Mouse (Mus musculus) forebrain, postnatal 0 days (tissue): ENCODE results near the gene Cd3e. TPM values are rescaled to one million over a fixed set of nuclear protein-coding genes. Genes with fewer than 3 reads are reported as not detected.
A peak's percentile ranks its signal among the peaks of the same experiment; 100 is the strongest.

ENCODE experiments used
- ATAC-seq: fragments of 200-750 bp; cut with Nextera tagmentation; 2 replicates; pipeline ENCODE4 v1.8.0; 2017; ENCODE audit warnings: mild to moderate bottlenecking, moderate library complexity
- DNase-seq: peaks from one replicate; pipeline ENCODE4 v3.0.0-alpha.2; 2015
- H3K27ac ChIP-seq: fragments of 300-500 bp; sonication (generic); 2 replicates; pipeline ENCODE4 v1.5.1; 2014; ENCODE audit warnings: low read depth, mild to moderate bottlenecking, antibody characterized with exemption, low read length, moderate library complexity, mixed read lengths
- H3K27me3 ChIP-seq: fragments of 300-500 bp; sonication (generic); 2 replicates; pipeline ENCODE4 v1.6.1; 2014; ENCODE audit warnings: mild to moderate bottlenecking, low read length, mixed read lengths; ENCODE audit not compliant: insufficient read depth
- H3K36me3 ChIP-seq: fragments of 300-500 bp; sonication (generic); 2 replicates; pipeline ENCODE4 v1.6.1; 2014; ENCODE audit warnings: mild to moderate bottlenecking, moderate library complexity; ENCODE audit not compliant: insufficient read depth
- H3K4me1 ChIP-seq: fragments of 300-500 bp; sonication (generic); 2 replicates; pipeline ENCODE4 v1.6.1; 2014; ENCODE audit warnings: antibody characterized with exemption; ENCODE audit not compliant: insufficient read depth
- H3K4me2 ChIP-seq: fragments of 300-500 bp; sonication (generic); 2 replicates; pipeline ENCODE4 v1.6.1; 2014; ENCODE audit warnings: low read depth, mild to moderate bottlenecking, moderate library complexity
- H3K4me3 ChIP-seq: fragments of 300-500 bp; sonication (generic); 2 replicates; pipeline ENCODE4 v1.5.1; 2014; ENCODE audit warnings: low read depth, low read length, mixed read lengths
- H3K9ac ChIP-seq: fragments of 300-500 bp; sonication (generic); 2 replicates; pipeline ENCODE4 v1.6.1; 2014; ENCODE audit warnings: mild to moderate bottlenecking
- H3K9me3 ChIP-seq: fragments of 300-500 bp; sonication (generic); 2 replicates; pipeline ENCODE4 v1.6.1; 2016; ENCODE audit warnings: low read length
- CTCF ChIP-seq: sonication (generic); IDR thresholded peaks from 2 replicates; pipeline ENCODE4 v1.5.1; 2016; ENCODE audit warnings: antibody characterized with exemption, control low read depth, low read depth
- WGBS: fragments of 180-500 bp; shearing (Covaris S2); extraction: QIAGEN DNeasy Blood & Tissue Kit; methylation state at CpG from one replicate; pipeline ENCODE4 v1.1.7; 2014; 5-methylcytosine and 5-hydroxymethylcytosine counted together
- polyA plus RNA-seq: library from polyadenylated mRNA; unstranded; fragments of >200 nt; fragmentation: Nextera tagmentation; extraction: Ambion mirVana; gene quantifications from 2 replicates; pipeline ENCODE4 v1.2.1, GENCODE M21; 2015
- total RNA-seq: library from RNA; depleted of rRNA; stranded (reverse); fragments of >200 nt; gene quantifications from 2 replicates; pipeline ENCODE4 v1.2.3, GENCODE M21; 2014

Cd3e gene
- total and polyA plus RNA-seq, 2 experiments from 2014 or later, result not detected

DNA sequence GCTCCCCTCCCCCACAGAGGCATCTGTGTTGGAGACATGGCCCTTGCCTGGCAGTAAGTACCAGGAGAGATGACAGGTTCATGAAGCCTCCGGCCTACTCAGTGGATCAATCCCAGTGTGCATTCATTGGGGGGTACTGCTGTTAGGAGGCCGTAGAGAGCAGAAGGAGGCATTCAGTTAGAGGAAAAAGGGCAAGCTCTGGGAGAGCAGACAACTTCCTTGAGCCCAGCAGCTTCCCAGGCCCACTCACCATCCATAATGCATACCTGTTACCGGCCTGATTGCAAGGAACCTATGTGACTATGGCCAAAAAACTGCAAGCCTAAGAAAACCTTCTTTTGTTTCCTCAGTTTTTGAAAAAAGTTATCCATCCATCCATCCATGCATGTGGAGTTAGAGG, 25.1 kb upstream of the Cd3e start:
- H3K9me3 ChIP-seq, result no peaks in the 10 kb centered on the region
- no peak for DNase-seq
- no peak overlapping the region for H3K4me2 ChIP-seq
- no peak overlapping the region for H3K4me3 ChIP-seq
- H3K4me1 ChIP-seq, result no peaks in the 10 kb centered on the region
- no peak overlapping the region for H3K27ac ChIP-seq
- no peaks in the 10 kb centered on the region for H3K36me3 ChIP-seq
- H3K9ac ChIP-seq, result no peak overlapping the region
- TF ChIP-seq CTCF, result no peak
- no peak for ATAC-seq
- WGBS, result 77% methylated on average over 3 of the region's 3 CpGs
- peaks cover 7% of the 10 kb centered on the region for H3K27me3 ChIP-seq

DNA sequence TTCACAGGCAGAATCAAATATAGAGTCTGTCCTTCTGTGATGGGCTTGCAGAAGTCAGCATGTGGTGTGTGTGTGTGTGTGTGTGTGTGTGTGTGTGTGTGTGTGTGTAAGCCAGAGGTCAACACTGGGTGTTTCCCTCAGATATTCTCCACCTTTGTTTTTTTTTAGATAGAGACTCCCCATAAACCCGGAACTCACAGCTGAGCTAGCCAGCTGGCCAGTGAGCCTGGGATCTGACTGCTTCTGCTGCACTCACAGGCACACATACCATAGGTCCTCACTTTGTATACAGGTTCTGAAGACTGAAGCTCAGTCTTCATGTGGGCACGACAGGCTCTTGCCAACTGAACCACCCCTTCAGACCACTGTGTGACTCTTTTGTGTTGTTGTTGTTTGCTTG, 22.8 kb upstream of the Cd3e start:
- H3K36me3 ChIP-seq, result no peaks in the 10 kb centered on the region
- no peaks in the 10 kb centered on the region for H3K4me1 ChIP-seq
- H3K9me3 ChIP-seq, result no peaks in the 10 kb centered on the region
- H3K27ac ChIP-seq, result no peak overlapping the region
- H3K4me3 ChIP-seq, result no peak overlapping the region
- H3K27me3 ChIP-seq, result no peaks in the 10 kb centered on the region
- H3K4me2 ChIP-seq, result no peak overlapping the region
- WGBS, result 69% methylated on average over 2 of the region's 2 CpGs
- ATAC-seq (no peak), DNase-seq (no peak)
- TF ChIP-seq CTCF, result no peak
- no peak overlapping the region for H3K9ac ChIP-seq

DNA sequence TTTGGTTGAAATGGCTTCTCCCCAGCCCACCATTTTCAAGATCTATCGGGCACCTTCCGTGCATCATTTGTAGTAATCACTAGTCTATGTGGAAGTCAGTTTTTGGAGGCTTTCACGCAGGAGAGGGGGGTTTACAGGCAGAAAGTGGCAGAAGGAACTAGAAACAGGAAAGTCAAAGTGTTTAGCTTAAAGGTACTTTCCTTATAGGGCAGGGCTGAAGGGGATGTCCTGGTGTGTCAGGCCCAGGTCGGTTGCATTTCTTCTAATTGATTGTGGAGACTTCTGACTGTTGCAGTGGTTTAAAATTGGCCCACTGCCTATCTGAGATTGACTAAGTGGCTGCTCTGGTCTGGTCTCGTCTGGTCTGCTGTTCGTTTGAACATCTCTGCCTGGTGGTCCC, 20.9 kb upstream of the Cd3e start:
- no peak for ATAC-seq
- no peak overlapping the region for H3K27ac ChIP-seq
- H3K4me1 ChIP-seq, result no peaks in the 10 kb centered on the region
- no peaks in the 10 kb centered on the region for H3K36me3 ChIP-seq
- no peaks in the 10 kb centered on the region for H3K9me3 ChIP-seq
- WGBS, result 73% methylated on average over 6 of the region's 6 CpGs
- no peak overlapping the region for H3K9ac ChIP-seq
- H3K4me3 ChIP-seq, result no peak overlapping the region
- no peak for TF ChIP-seq CTCF
- DNase-seq, result no peak
- no peaks in the 10 kb centered on the region for H3K27me3 ChIP-seq
- H3K4me2 ChIP-seq, result no peak overlapping the region

DNA sequence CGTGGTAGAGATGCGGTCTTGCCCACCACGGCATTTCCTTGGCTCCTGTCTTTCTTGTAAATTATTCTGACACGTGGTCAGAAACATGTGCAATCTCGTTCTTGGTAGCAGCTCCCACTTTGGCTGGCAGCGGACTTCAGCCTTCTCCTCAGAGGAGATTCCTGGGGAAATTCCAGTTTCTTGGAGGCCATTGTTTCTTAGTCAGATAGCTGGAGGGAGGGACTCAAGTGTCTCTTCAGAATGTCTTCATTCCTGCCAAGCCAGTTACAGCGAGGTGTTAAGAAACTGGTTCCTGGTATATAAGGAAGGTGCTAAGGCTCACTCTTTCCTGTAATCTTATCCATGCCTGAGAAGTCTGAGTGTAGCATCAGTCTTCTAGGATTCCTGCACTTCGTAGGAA, 17.9 kb upstream of the Cd3e start:
- H3K9me3 ChIP-seq, result no peaks in the 10 kb centered on the region
- H3K27ac ChIP-seq, result no peak overlapping the region
- no peaks in the 10 kb centered on the region for H3K4me1 ChIP-seq
- H3K9ac ChIP-seq, result no peak overlapping the region
- H3K4me3 ChIP-seq, result no peak overlapping the region
- 64% methylated on average over 8 of the region's 8 CpGs for WGBS
- DNase-seq, result no peak
- ATAC-seq, result no peak
- no peak for TF ChIP-seq CTCF
- H3K27me3 ChIP-seq, result no peaks in the 10 kb centered on the region
- no peaks in the 10 kb centered on the region for H3K36me3 ChIP-seq
- H3K4me2 ChIP-seq, result no peak overlapping the region

DNA sequence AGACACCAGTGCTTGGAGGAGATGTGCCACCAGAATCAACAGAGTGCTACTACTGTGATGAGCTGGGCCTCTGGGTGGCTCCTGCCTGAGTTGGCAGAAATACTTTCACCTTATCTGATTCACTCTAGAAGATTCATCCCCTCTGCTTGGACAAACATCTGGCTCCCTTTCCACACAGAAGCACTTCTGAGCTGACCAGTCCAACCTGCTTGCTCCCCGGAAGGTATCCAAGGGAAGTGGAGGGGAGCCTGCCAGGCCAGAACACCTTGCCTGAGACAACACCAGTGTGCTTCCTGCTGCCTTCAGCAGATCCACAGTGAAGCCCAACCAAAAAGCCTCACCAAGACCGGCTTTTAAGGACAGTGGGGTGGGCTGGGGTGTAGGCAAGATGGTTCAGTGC, 14.8 kb upstream of the Cd3e start:
- DNase-seq, result no peak
- Histone ChIP-seq H3K27me3 (no peaks in the 10 kb centered on the region), H3K4me3 (no peak overlapping the region), H3K27ac (no peak overlapping the region), H3K9ac (no peak overlapping the region), H3K4me1 (no peaks in the 10 kb centered on the region), H3K36me3 (no peaks in the 10 kb centered on the region), H3K4me2 (no peak overlapping the region), H3K9me3 (no peaks in the 10 kb centered on the region)
- WGBS, result 84% methylated on average over 2 of the region's 2 CpGs
- TF ChIP-seq CTCF, result no peak
- no peak for ATAC-seq

DNA sequence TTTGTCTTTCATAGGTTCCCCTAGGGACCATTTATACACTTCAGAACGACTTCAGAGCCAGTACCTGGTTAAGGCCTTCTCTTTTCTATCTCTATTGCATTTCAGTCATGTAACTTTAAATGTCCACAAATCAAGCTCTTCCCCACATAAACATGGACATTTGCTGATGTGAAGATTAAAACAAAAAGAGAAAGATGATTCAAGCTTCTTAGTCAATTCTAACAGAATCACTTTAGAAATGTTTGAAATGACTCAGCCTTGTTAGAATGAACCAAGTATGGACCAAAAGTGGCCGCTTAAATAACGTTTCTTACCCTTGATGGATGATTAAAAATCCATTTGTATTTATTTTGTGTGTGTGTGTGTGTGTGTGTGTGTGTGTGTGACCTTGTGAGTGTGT, 14.2 kb upstream of the Cd3e start:
- Histone ChIP-seq H3K4me2 (no peak overlapping the region), H3K36me3 (no peaks in the 10 kb centered on the region), H3K27ac (no peak overlapping the region), H3K4me1 (no peaks in the 10 kb centered on the region), H3K27me3 (no peaks in the 10 kb centered on the region), H3K9me3 (no peaks in the 10 kb centered on the region), H3K4me3 (no peak overlapping the region), H3K9ac (no peak overlapping the region)
- no peak for TF ChIP-seq CTCF
- ATAC-seq (no peak), DNase-seq (no peak)
- 66% methylated on average over 3 of the region's 3 CpGs for WGBS

DNA sequence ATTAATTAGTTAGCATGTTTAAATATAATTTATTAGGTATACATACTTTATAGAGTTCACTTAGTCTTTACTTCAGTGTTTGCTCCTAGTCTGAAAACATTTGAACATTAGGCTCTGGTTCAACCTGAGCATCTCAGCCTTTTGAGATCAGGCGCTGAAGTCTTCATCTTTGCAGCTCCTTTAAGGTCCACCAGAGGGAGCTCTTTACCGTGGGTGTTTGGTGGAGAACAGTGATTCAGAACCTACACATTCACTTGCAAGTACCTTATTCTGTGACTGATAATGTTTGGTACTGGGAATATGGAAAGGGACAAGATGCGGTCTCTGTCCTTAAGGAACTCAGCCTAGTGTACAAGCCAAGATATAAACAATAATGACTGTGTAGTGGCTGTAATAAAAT, 13.4 kb upstream of the Cd3e start:
- DNase-seq (peak; percentile 76), ATAC-seq (no peak)
- Histone ChIP-seq H3K4me3 (no peak overlapping the region), H3K27me3 (no peaks in the 10 kb centered on the region), H3K27ac (no peak overlapping the region), H3K36me3 (no peaks in the 10 kb centered on the region), H3K4me1 (no peaks in the 10 kb centered on the region), H3K9me3 (no peaks in the 10 kb centered on the region), H3K9ac (no peak overlapping the region), H3K4me2 (no peak overlapping the region)
- WGBS, result 11% methylated on average over 3 of the region's 3 CpGs
- peak; percentile 89 for TF ChIP-seq CTCF

DNA sequence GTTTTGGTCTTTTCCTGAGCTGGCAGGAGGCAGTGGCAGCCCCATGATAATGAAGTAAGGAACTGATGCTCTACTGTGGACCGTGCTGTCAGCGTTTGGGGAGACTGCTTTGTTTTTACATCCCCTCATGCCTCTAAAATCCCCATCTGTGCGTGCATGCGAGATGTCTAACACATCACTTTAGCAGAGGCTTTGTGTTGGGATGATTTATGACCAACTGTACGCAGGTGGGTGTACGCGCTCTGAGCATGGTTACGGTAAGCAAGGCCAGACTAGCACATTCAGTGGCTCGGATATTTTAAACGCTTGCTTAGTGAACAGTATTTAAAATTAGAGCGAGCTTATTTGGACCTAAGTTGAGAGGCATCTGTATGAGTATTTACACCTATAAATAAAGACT, 8.6 kb upstream of the Cd3e start:
- H3K9ac ChIP-seq, result no peak overlapping the region
- 76% methylated on average over 11 of the region's 11 CpGs for WGBS
- H3K4me1 ChIP-seq, result no peaks in the 10 kb centered on the region
- no peak overlapping the region for H3K4me3 ChIP-seq
- H3K9me3 ChIP-seq, result no peaks in the 10 kb centered on the region
- H3K27me3 ChIP-seq, result no peaks in the 10 kb centered on the region
- peak; percentile 11 for DNase-seq
- no peak overlapping the region for H3K27ac ChIP-seq
- no peaks in the 10 kb centered on the region for H3K36me3 ChIP-seq
- no peak; the same call in 1 of the 2 replicates for ATAC-seq
- no peak overlapping the region for H3K4me2 ChIP-seq
- TF ChIP-seq CTCF, result no peak
